Mouse (Mus musculus) heart, embryonic 14.5 days (tissue): ENCODE measurements around the gene Ankrd33. TPM values are rescaled to one million over a fixed set of nuclear protein-coding genes. Genes with fewer than 3 reads are reported as not detected.

Experiments used
- ATAC-seq: fragments of 200-750 bp; cut with Nextera tagmentation; 2 replicates; pipeline ENCODE4 v1.8.0; 2017; ENCODE audit warnings: low read depth, moderate TSS enrichment; ENCODE audit not compliant: insufficient number of reproducible peaks, insufficient read depth, low FRiP score
- H3K27ac ChIP-seq, 2 experiments: fragments of 200-500 bp in 1 of 2; fragments of 300-500 bp in 1 of 2; sonication (generic) in 1 of 2; replicated peaks in 1 of 2; 2 replicates each; pipeline ENCODE4 v1.5.1; 2012 to 2014; ENCODE audit warnings: low read depth in 2 of 2, low read length in 2 of 2, control low read depth in 1 of 2, mild to moderate bottlenecking in 1 of 2, mixed read lengths in 1 of 2; ENCODE audit not compliant: control insufficient read depth in 1 of 2, insufficient read depth in 1 of 2
- H3K27me3 ChIP-seq: fragments of 300-500 bp; sonication (generic); 2 replicates; pipeline ENCODE4 v1.6.1; 2014; ENCODE audit warnings: mild to moderate bottlenecking, low read length, control low read depth; ENCODE audit not compliant: control insufficient read depth, insufficient read depth
- H3K36me3 ChIP-seq: fragments of 300-500 bp; sonication (generic); 2 replicates; pipeline ENCODE4 v1.6.1; 2014; ENCODE audit warnings: mild to moderate bottlenecking, control low read depth, low read length, mixed read lengths; ENCODE audit not compliant: control insufficient read depth, insufficient read depth
- H3K4me1 ChIP-seq, 2 experiments: fragments of 200-500 bp in 1 of 2; fragments of 300-500 bp in 1 of 2; sonication (generic) in 1 of 2; 2 replicates each; pipeline ENCODE4 v1.6.1; 2012 to 2014; ENCODE audit warnings: low read length in 2 of 2, control low read depth in 1 of 2, mixed read lengths in 1 of 2; ENCODE audit not compliant: control insufficient read depth in 2 of 2, insufficient read depth in 2 of 2
- H3K4me2 ChIP-seq: fragments of 300-500 bp; sonication (generic); 2 replicates; pipeline ENCODE4 v1.6.1; 2014; ENCODE audit warnings: mild to moderate bottlenecking, low read length
- H3K4me3 ChIP-seq, 2 experiments: fragments of 200-500 bp in 1 of 2; fragments of 300-500 bp in 1 of 2; sonication (generic) in 1 of 2; 2 replicates each; pipeline ENCODE4 v1.5.1; 2012 to 2014; ENCODE audit warnings: low read length in 2 of 2, mild to moderate bottlenecking in 2 of 2, control low read depth in 1 of 2, low read depth in 1 of 2, moderate library complexity in 1 of 2; ENCODE audit not compliant: control insufficient read depth in 1 of 2, insufficient read depth in 1 of 2
- H3K9ac ChIP-seq: fragments of 300-500 bp; sonication (generic); 2 replicates; pipeline ENCODE4 v1.6.1; 2014; ENCODE audit warnings: mild to moderate bottlenecking, low read length
- H3K9me3 ChIP-seq: fragments of 300-500 bp; sonication (generic); 2 replicates; pipeline ENCODE4 v1.6.1; 2016; ENCODE audit warnings: low read length, control low read depth; ENCODE audit not compliant: control insufficient read depth
- WGBS: fragments of 180-500 bp; shearing (Covaris S2); extraction: QIAGEN DNeasy Blood & Tissue Kit; methylation state at CpG from one replicate; pipeline ENCODE4 v1.1.7; 2014; 5-methylcytosine and 5-hydroxymethylcytosine counted together
- polyA plus RNA-seq: library from polyadenylated mRNA; unstranded; fragments of >200 nt; fragmentation: Nextera tagmentation; extraction: Ambion mirVana; gene quantifications from 2 replicates; pipeline ENCODE4 v1.2.1, GENCODE M21; 2014

Ankrd33 gene
- polyA plus RNA-seq, 1 experiment from 2014 or later: not detected

DNA sequence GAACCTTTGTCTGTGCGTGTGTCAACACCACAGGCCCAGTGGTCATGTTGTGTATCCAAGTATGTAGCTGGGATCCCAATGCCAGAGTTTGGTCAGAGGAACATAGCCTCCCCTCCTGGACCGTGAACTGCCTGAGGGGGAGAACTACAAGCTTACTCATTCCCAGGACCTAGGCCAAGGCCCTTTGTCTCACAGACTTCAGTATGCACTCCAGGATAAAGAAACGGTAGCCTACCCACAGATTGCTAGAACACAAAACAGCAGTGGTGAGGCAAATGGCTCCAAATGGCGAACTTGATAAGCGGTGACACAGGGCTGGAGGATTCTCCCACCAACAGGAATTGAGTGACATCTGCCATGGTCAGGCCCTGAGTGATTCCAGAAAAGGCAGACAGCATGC is 48.3 kb downstream of the Ankrd33 start:
- no peaks in the 10 kb centered on the region for H3K9me3 ChIP-seq
- 42% methylated on average over 5 of the region's 5 CpGs for WGBS
- no peaks in the 10 kb centered on the region for H3K27me3 ChIP-seq
- ATAC-seq: no peak
- no peak overlapping the region for H3K9ac ChIP-seq
- no peaks in the 10 kb centered on the region for H3K36me3 ChIP-seq
- no peak overlapping the region for H3K4me2 ChIP-seq
- H3K4me1 ChIP-seq: peaks cover 21 to 27% of the 10 kb centered on the region in 2 experiments
- no peak overlapping the region for H3K4me3 ChIP-seq
- no peak overlapping the region for H3K27ac ChIP-seq

- H3K4me2 ChIP-seq: no peak overlapping the region
- H3K4me3 ChIP-seq: no peak overlapping the region
- no peaks in the 10 kb centered on the region for H3K36me3 ChIP-seq
- H3K4me1 ChIP-seq: peaks cover 21 to 27% of the 10 kb centered on the region in 2 experiments
- H3K9me3 ChIP-seq: no peaks in the 10 kb centered on the region
- 49% methylated on average over 5 of the region's 5 CpGs for WGBS
- no peak overlapping the region for H3K27ac ChIP-seq
- H3K9ac ChIP-seq: no peak overlapping the region
- ATAC-seq: no peak
- no peaks in the 10 kb centered on the region for H3K27me3 ChIP-seq
Measured at GRCm38 (mm10) chr15:101164291-101164690, 48.7 kb downstream of the Ankrd33 start.

- H3K9ac ChIP-seq: no peak overlapping the region
- peaks cover 18 to 24% of the 10 kb centered on the region in 2 experiments for H3K4me1 ChIP-seq
- WGBS: 52% methylated on average over 16 of the region's 16 CpGs
- H3K4me2 ChIP-seq: no peak overlapping the region
- no peak for ATAC-seq
- H3K36me3 ChIP-seq: no peaks in the 10 kb centered on the region
- H3K27me3 ChIP-seq: no peaks in the 10 kb centered on the region
- no peaks in the 10 kb centered on the region for H3K9me3 ChIP-seq
- no peak overlapping the region for H3K27ac ChIP-seq
- no peak overlapping the region for H3K4me3 ChIP-seq
Measured at GRCm38 (mm10) chr15:101165658-101166437, 50.3 kb downstream of the Ankrd33 start.

DNA sequence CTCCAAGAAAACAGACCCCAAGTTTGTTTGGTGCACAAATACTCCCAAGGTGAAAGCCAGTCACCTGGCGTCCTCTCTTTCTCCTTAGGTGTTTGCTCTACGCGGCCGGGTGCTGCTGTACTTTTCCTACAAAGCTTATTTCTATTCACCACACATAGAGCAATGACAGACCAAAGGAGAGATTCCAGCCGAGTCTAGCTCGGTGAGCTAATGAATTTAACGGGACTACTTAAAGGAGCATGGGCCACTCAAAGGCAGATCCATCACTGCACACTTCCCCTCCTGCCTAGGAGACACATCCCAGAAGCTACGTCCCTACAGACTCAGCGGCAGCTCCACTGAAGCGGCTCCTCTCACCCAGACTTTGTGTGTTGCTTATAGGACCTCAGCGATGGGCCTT is 52.0 kb downstream of the Ankrd33 start:
- Histone ChIP-seq H3K27ac (no peak overlapping the region), H3K4me1 (peaks cover 18% of the 10 kb centered on the region in 2 experiments), H3K27me3 (no peaks in the 10 kb centered on the region; the same call in 1 of the 2 replicates), H3K4me2 (no peak overlapping the region), H3K9me3 (no peaks in the 10 kb centered on the region), H3K9ac (no peak overlapping the region), H3K4me3 (no peak overlapping the region), H3K36me3 (no peaks in the 10 kb centered on the region)
- 61% methylated on average over 11 of the region's 11 CpGs for WGBS
- ATAC-seq: no peak

Other genes starting within 250 kb of the Ankrd33 start
- gene Scn8a, start 245.9 kb upstream of the Ankrd33 start, polyA plus RNA-seq: 0.27 and 0.31 TPM in 2 replicates
- not detected in 2 replicates for gene Gm47841, start 68.4 kb upstream of the Ankrd33 start, polyA plus RNA-seq
- 0.20 and 0.26 TPM in 2 replicates for gene Fignl2, start 37.2 kb upstream of the Ankrd33 start, polyA plus RNA-seq
- 5.8 and 8.1 TPM in 2 replicates for gene Acvrl1, start 12.8 kb downstream of the Ankrd33 start, polyA plus RNA-seq
- 7.3 and 8.7 TPM in 2 replicates for gene Acvr1b, start 58.3 kb downstream of the Ankrd33 start, polyA plus RNA-seq
- 3.8 and 5.5 TPM in 2 replicates for gene Grasp, start 108.4 kb downstream of the Ankrd33 start, polyA plus RNA-seq
- 6.0 and 6.6 TPM in 2 replicates for gene Nr4a1, start 138.5 kb downstream of the Ankrd33 start, polyA plus RNA-seq
- 49.5 and 50.4 TPM in 2 replicates for gene Atg101, start 168.5 kb downstream of the Ankrd33 start, polyA plus RNA-seq
- gene 6030408B16Rik, start 177.5 kb downstream of the Ankrd33 start, polyA plus RNA-seq: 0.85 and 1.8 TPM in 2 replicates